Mouse (Mus musculus): ENCODE measurements around the gene Enpp6. TPM values are rescaled to one million over a fixed set of nuclear protein-coding genes. Genes with fewer than 3 reads are reported as not detected.

The Enpp6 gene
- polyA plus RNA-seq, 1 experiment from 2014 or later = 6.1 TPM

GRCm38 (mm10) chr8:47046340-47046739, 59.7 kb downstream of the Enpp6 start:
- WGBS = 80% methylated on average over 4 of the region's 4 CpGs
- H3K4me1 ChIP-seq (ENCODE audit: control insufficient read depth in 2 of 2, insufficient read depth in 2 of 2, low read length in 2 of 2) = no peaks in the 10 kb centered on the region
- H3K9ac ChIP-seq (ENCODE audit: low read length) = no peak overlapping the region
- H3K9me3 ChIP-seq (ENCODE audit: control insufficient read depth, low read length) = peaks cover 3% of the 10 kb centered on the region; the same call in 1 of the 2 replicates
- H3K36me3 ChIP-seq (ENCODE audit: control insufficient read depth, insufficient read depth, low read length) = no peaks in the 10 kb centered on the region
- no peak overlapping the region for H3K27ac ChIP-seq (replicated peaks in 1 of 2; ENCODE audit: control insufficient read depth in 1 of 2, insufficient read depth in 1 of 2, low read depth in 2 of 2, low read length in 2 of 2)
- H3K4me2 ChIP-seq (ENCODE audit: low read length) = no peak overlapping the region
- no peak overlapping the region for H3K4me3 ChIP-seq (ENCODE audit: control insufficient read depth in 1 of 2, insufficient read depth in 1 of 2, low read depth in 1 of 2, low read length in 2 of 2)
- ATAC-seq (ENCODE audit: insufficient number of reproducible peaks, insufficient read depth, low FRiP score, low read depth) = no peak
- H3K27me3 ChIP-seq (ENCODE audit: control insufficient read depth, insufficient read depth, low read length) = no peaks in the 10 kb centered on the region

DNA sequence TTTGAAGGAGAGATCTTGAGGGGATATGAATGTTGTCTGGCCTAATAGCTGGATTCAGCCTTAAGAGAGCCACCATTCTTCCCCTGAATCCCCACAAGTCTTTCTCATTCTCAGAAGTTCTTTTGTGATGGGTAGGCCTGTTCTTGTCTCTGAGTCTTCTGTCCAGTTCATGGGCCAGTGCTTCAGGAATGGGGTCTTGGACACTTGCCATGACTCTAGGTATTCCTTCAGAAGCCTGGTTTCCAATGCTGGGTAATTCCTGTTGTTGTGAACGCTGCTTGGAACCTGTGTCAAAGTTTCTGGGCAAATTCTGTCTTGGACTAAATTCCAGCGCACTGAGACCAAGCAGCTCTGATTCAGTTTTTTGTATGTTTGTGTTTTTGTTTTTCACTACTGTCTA, 60.5 kb downstream of the Enpp6 start:
- H3K27ac ChIP-seq (replicated peaks in 1 of 2; ENCODE audit: control insufficient read depth in 1 of 2, insufficient read depth in 1 of 2, low read depth in 2 of 2, low read length in 2 of 2) = no peak overlapping the region
- H3K9ac ChIP-seq (ENCODE audit: low read length) = no peak overlapping the region
- ATAC-seq (ENCODE audit: insufficient number of reproducible peaks, insufficient read depth, low FRiP score, low read depth) = no peak
- no peak overlapping the region for H3K4me3 ChIP-seq (ENCODE audit: control insufficient read depth in 1 of 2, insufficient read depth in 1 of 2, low read depth in 1 of 2, low read length in 2 of 2)
- H3K9me3 ChIP-seq (ENCODE audit: control insufficient read depth, low read length) = peaks cover 3% of the 10 kb centered on the region; the same call in 1 of the 2 replicates
- H3K27me3 ChIP-seq (ENCODE audit: control insufficient read depth, insufficient read depth, low read length) = no peaks in the 10 kb centered on the region
- no peaks in the 10 kb centered on the region for H3K36me3 ChIP-seq (ENCODE audit: control insufficient read depth, insufficient read depth, low read length)
- H3K4me2 ChIP-seq (ENCODE audit: low read length) = no peak overlapping the region
- no peaks in the 10 kb centered on the region for H3K4me1 ChIP-seq (ENCODE audit: control insufficient read depth in 2 of 2, insufficient read depth in 2 of 2, low read length in 2 of 2)
- WGBS = 89% methylated on average over 2 of the region's 2 CpGs

DNA sequence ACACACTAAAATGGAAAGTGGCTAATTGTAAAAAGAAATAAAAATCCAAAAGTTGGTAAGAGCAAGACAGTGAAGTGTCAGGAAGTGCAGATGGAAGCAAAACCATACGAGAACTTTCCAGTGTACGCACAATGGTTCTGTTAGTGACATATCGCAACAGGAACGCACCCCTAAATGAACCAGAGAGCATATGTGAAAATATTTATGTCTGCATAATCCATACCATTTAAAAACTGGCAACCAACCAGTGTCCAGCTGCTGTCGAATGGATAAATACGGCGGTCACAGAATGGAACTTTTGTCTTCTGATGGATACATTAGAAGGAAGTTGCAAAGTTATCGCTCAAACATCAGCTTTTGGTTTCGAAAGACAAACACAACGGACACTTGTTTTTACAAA, 61.9 kb downstream of the Enpp6 start:
- no peaks in the 10 kb centered on the region for H3K36me3 ChIP-seq (ENCODE audit: control insufficient read depth, insufficient read depth, low read length)
- no peak overlapping the region for H3K27ac ChIP-seq (replicated peaks in 1 of 2; ENCODE audit: control insufficient read depth in 1 of 2, insufficient read depth in 1 of 2, low read depth in 2 of 2, low read length in 2 of 2)
- peaks cover 1% of the 10 kb centered on the region; the same call in 1 of the 2 replicates for H3K9me3 ChIP-seq (ENCODE audit: control insufficient read depth, low read length)
- H3K4me3 ChIP-seq (ENCODE audit: control insufficient read depth in 1 of 2, insufficient read depth in 1 of 2, low read depth in 1 of 2, low read length in 2 of 2) = no peak overlapping the region
- H3K4me1 ChIP-seq (ENCODE audit: control insufficient read depth in 2 of 2, insufficient read depth in 2 of 2, low read length in 2 of 2) = no peaks in the 10 kb centered on the region
- no peak overlapping the region for H3K4me2 ChIP-seq (ENCODE audit: low read length)
- no peaks in the 10 kb centered on the region for H3K27me3 ChIP-seq (ENCODE audit: control insufficient read depth, insufficient read depth, low read length)
- H3K9ac ChIP-seq (ENCODE audit: low read length) = no peak overlapping the region
- no peak for ATAC-seq (ENCODE audit: insufficient number of reproducible peaks, insufficient read depth, low FRiP score, low read depth)
- WGBS = 83% methylated on average over 10 of the region's 10 CpGs

DNA sequence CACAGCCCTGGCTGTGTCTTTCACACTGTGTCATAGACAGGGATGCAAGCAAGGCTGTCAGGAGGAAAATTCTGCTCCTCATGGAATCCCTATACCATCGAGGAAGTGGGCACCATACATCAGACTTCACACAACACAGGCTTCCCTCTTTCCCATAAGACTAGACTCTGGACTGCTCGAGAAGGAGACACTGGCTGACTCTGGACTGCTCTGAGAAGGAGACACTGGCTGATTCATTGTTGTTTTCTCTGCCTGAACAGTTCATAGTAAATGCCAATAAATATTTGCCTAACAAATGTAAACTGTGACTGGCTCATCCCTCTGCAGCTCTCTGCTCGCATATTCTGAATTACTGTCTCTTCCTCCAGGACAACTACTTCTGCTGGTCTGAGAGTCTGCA, 66.0 kb downstream of the Enpp6 start:
- H3K36me3 ChIP-seq (ENCODE audit: control insufficient read depth, insufficient read depth, low read length) = no peaks in the 10 kb centered on the region
- H3K9me3 ChIP-seq (ENCODE audit: control insufficient read depth, low read length) = no peaks in the 10 kb centered on the region
- H3K27ac ChIP-seq (replicated peaks in 1 of 2; ENCODE audit: control insufficient read depth in 1 of 2, insufficient read depth in 1 of 2, low read depth in 2 of 2, low read length in 2 of 2) = no peak overlapping the region
- no peak overlapping the region for H3K9ac ChIP-seq (ENCODE audit: low read length)
- H3K4me1 ChIP-seq (ENCODE audit: control insufficient read depth in 2 of 2, insufficient read depth in 2 of 2, low read length in 2 of 2) = no peaks in the 10 kb centered on the region
- ATAC-seq (ENCODE audit: insufficient number of reproducible peaks, insufficient read depth, low FRiP score, low read depth) = no peak
- H3K27me3 ChIP-seq (ENCODE audit: control insufficient read depth, insufficient read depth, low read length) = no peaks in the 10 kb centered on the region
- 72% methylated on average over 3 of the region's 3 CpGs for WGBS
- no peak overlapping the region for H3K4me2 ChIP-seq (ENCODE audit: low read length)
- no peak overlapping the region for H3K4me3 ChIP-seq (ENCODE audit: control insufficient read depth in 1 of 2, insufficient read depth in 1 of 2, low read depth in 1 of 2, low read length in 2 of 2)

- Histone ChIP-seq H3K36me3 (ENCODE audit: control insufficient read depth, insufficient read depth, low read length) (no peaks in the 10 kb centered on the region), H3K27ac (replicated peaks in 1 of 2; ENCODE audit: control insufficient read depth in 1 of 2, insufficient read depth in 1 of 2, low read depth in 2 of 2, low read length in 2 of 2) (no peak overlapping the region), H3K9ac (ENCODE audit: low read length) (no peak overlapping the region), H3K4me1 (ENCODE audit: control insufficient read depth in 2 of 2, insufficient read depth in 2 of 2, low read length in 2 of 2) (peaks cover 0 to under 1% of the 10 kb centered on the region in 2 experiments; a peak in 2 of 4 replicates), H3K4me3 (ENCODE audit: control insufficient read depth in 1 of 2, insufficient read depth in 1 of 2, low read depth in 1 of 2, low read length in 2 of 2) (no peak overlapping the region), H3K27me3 (ENCODE audit: control insufficient read depth, insufficient read depth, low read length) (no peaks in the 10 kb centered on the region), H3K9me3 (ENCODE audit: control insufficient read depth, low read length) (no peaks in the 10 kb centered on the region), H3K4me2 (ENCODE audit: low read length) (no peak overlapping the region)
- no peak for ATAC-seq (ENCODE audit: insufficient number of reproducible peaks, insufficient read depth, low FRiP score, low read depth)
- 68% methylated on average over 1 of the region's 1 CpGs for WGBS
Observed at GRCm38 (mm10) chr8:47056086-47056485, 69.4 kb downstream of the Enpp6 start.

DNA sequence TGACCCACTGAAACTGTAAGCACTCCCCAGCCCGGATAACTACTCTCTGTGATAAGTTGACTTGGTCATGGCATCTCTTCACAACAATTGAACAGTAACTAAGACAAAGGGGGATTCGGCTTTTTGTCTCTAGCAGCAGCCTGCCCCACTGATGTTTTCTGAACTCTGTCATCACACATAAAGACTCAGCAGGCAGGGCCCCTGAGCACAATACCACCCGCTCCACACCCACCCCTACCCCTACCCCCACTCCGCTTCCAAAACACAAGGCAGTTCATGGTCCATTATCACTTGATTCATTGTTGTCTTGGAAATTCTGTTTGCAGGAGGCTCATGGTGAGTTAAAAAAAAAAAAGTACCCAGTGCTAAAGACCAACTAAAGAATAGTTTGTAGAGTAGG, 71.8 kb downstream of the Enpp6 start:
- 77% methylated on average over 4 of the region's 4 CpGs for WGBS
- H3K4me3 ChIP-seq (ENCODE audit: control insufficient read depth in 1 of 2, insufficient read depth in 1 of 2, low read depth in 1 of 2, low read length in 2 of 2) = no peak overlapping the region
- H3K4me2 ChIP-seq (ENCODE audit: low read length) = no peak overlapping the region
- H3K4me1 ChIP-seq (ENCODE audit: control insufficient read depth in 2 of 2, insufficient read depth in 2 of 2, low read length in 2 of 2) = peaks cover 0 to 2% of the 10 kb centered on the region in 2 experiments; a peak in 2 of 4 replicates
- no peaks in the 10 kb centered on the region for H3K27me3 ChIP-seq (ENCODE audit: control insufficient read depth, insufficient read depth, low read length)
- H3K9ac ChIP-seq (ENCODE audit: low read length) = no peak overlapping the region
- H3K9me3 ChIP-seq (ENCODE audit: control insufficient read depth, low read length) = no peaks in the 10 kb centered on the region
- H3K27ac ChIP-seq (replicated peaks in 1 of 2; ENCODE audit: control insufficient read depth in 1 of 2, insufficient read depth in 1 of 2, low read depth in 2 of 2, low read length in 2 of 2) = no peak overlapping the region
- H3K36me3 ChIP-seq (ENCODE audit: control insufficient read depth, insufficient read depth, low read length) = no peaks in the 10 kb centered on the region
- no peak for ATAC-seq (ENCODE audit: insufficient number of reproducible peaks, insufficient read depth, low FRiP score, low read depth)

DNA sequence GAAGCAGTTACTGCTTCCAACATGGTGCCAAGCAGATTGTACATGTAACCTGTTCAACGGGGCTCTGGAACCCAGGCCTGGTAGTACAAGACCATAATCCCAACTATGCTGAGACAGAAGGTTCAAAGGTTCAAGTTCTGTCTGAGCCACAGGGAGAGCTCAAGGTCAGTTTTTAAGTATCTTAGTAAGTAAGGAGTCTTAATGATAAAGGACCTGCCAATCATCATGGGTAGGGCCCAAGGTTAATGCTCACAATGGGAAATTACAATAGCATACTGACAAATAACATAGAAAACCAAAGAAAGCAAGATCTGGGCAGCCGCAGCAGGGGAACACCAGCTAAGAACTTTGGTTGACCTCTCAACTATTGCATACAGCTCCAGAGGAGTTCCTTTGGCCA, 72.3 kb downstream of the Enpp6 start:
- H3K9me3 ChIP-seq (ENCODE audit: control insufficient read depth, low read length) = no peaks in the 10 kb centered on the region
- no peak overlapping the region for H3K9ac ChIP-seq (ENCODE audit: low read length)
- no peaks in the 10 kb centered on the region for H3K27me3 ChIP-seq (ENCODE audit: control insufficient read depth, insufficient read depth, low read length)
- H3K4me3 ChIP-seq (ENCODE audit: control insufficient read depth in 1 of 2, insufficient read depth in 1 of 2, low read depth in 1 of 2, low read length in 2 of 2) = no peak overlapping the region
- H3K4me2 ChIP-seq (ENCODE audit: low read length) = no peak overlapping the region
- peaks cover 0 to 2% of the 10 kb centered on the region in 2 experiments; a peak in 2 of 4 replicates for H3K4me1 ChIP-seq (ENCODE audit: control insufficient read depth in 2 of 2, insufficient read depth in 2 of 2, low read length in 2 of 2)
- no peak for ATAC-seq (ENCODE audit: insufficient number of reproducible peaks, insufficient read depth, low FRiP score, low read depth)
- H3K36me3 ChIP-seq (ENCODE audit: control insufficient read depth, insufficient read depth, low read length) = no peaks in the 10 kb centered on the region
- no peak overlapping the region for H3K27ac ChIP-seq (replicated peaks in 1 of 2; ENCODE audit: control insufficient read depth in 1 of 2, insufficient read depth in 1 of 2, low read depth in 2 of 2, low read length in 2 of 2)
- WGBS = 88% methylated on average over 2 of the region's 2 CpGs

- Histone ChIP-seq H3K9ac (ENCODE audit: low read length) (no peak overlapping the region), H3K27me3 (ENCODE audit: control insufficient read depth, insufficient read depth, low read length) (no peaks in the 10 kb centered on the region), H3K36me3 (ENCODE audit: control insufficient read depth, insufficient read depth, low read length) (no peaks in the 10 kb centered on the region), H3K9me3 (ENCODE audit: control insufficient read depth, low read length) (no peaks in the 10 kb centered on the region), H3K4me2 (ENCODE audit: low read length) (no peak overlapping the region), H3K4me3 (ENCODE audit: control insufficient read depth in 1 of 2, insufficient read depth in 1 of 2, low read depth in 1 of 2, low read length in 2 of 2) (no peak overlapping the region), H3K4me1 (ENCODE audit: control insufficient read depth in 2 of 2, insufficient read depth in 2 of 2, low read length in 2 of 2) (peaks cover 0 to 2% of the 10 kb centered on the region in 2 experiments; a peak in 2 of 4 replicates), H3K27ac (replicated peaks in 1 of 2; ENCODE audit: control insufficient read depth in 1 of 2, insufficient read depth in 1 of 2, low read depth in 2 of 2, low read length in 2 of 2) (no peak overlapping the region)
- no peak for ATAC-seq (ENCODE audit: insufficient number of reproducible peaks, insufficient read depth, low FRiP score, low read depth)
- WGBS = 34% methylated on average over 7 of the region's 7 CpGs
Observed at GRCm38 (mm10) chr8:47061105-47061720, 74.5 kb downstream of the Enpp6 start.

Measured in heart, embryonic 14.5 days (tissue).